16 mouse cellular contexts compared by ENCODE assay signal in the genomic region with DNA sequence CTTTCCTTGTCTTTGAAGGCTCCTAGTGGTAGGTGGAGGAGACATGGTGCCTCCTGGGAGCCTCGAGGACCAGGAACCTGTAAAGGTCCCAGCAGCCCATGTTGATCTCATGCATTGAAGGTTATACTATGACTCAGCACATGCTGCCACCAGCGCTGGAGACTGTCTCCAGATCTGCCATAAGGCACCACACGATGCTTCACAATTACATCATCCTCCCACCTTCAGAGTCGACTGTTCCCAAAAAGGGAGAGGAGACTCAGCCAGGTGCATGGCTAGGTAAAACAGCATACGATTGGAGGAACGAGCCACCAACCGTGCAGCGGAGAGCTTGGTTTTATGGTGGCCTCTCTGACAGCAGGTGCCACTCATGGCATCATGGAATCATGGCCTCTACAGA.
"Had no signal": no experiment of that assay in that cellular context is flagged by ENCODE, and none has a peak within 500 bp of the region (broad histone marks: within the 10 kb centered on the region; RNA-seq: fewer than 3 reads in every experiment).

No protein-coding gene starts in this region.

- H3K4me3 ChIP-seq: kidney, embryonic 15.5 days; left cerebral cortex, adult 2 months; limb, embryonic 15.5 days; liver, embryonic 12.5 days; midbrain, embryonic 10.5 days; myocyte; neural tube, embryonic 15.5 days had no signal

- H3K9me3 ChIP-seq: kidney, embryonic 15.5 days; limb, embryonic 15.5 days; liver, embryonic 12.5 days; midbrain, embryonic 10.5 days; neural tube, embryonic 15.5 days had no signal

- H3K4me2 ChIP-seq: kidney, embryonic 15.5 days; limb, embryonic 15.5 days; liver, embryonic 12.5 days; lung, embryonic 14.5 days; neural tube, embryonic 15.5 days had no signal

- H3K4me1 ChIP-seq: kidney, embryonic 15.5 days; liver, embryonic 12.5 days; midbrain, embryonic 10.5 days; neural tube, embryonic 15.5 days had no signal

- H3K27me3 ChIP-seq: liver, embryonic 12.5 days; neural tube, embryonic 15.5 days had no signal

- H3K36me3 ChIP-seq: kidney, embryonic 15.5 days; limb, embryonic 15.5 days; liver, embryonic 12.5 days; midbrain, embryonic 10.5 days; neural tube, embryonic 15.5 days had no signal

- H3K9ac ChIP-seq: kidney, embryonic 15.5 days; limb, embryonic 15.5 days; liver, embryonic 12.5 days; lung, embryonic 14.5 days; neural tube, embryonic 15.5 days had no signal

- H3K27ac ChIP-seq: kidney, embryonic 15.5 days; left cerebral cortex, adult 2 months; limb, embryonic 15.5 days; liver, embryonic 12.5 days; neural tube, embryonic 15.5 days had no signal

- DNase-seq: kidney, adult 2 months; kidney, postnatal 14 days; lung, embryonic 14.5 days; lung, postnatal 10 days; lung, postnatal 4 days; midbrain, embryonic 14.5 days; spleen, adult 18-20 months; thymus, adult 2 months; thymus, postnatal 25 days had no signal
